Mouse (Mus musculus): ENCODE measurements at regions not wholly inside any gene's neighbourhood (a gene's known extent, or its start where the extent isn't known, plus 50 kb on each side); places are given as distances from the start of the nearest gene placed in this dataset.

DNA sequence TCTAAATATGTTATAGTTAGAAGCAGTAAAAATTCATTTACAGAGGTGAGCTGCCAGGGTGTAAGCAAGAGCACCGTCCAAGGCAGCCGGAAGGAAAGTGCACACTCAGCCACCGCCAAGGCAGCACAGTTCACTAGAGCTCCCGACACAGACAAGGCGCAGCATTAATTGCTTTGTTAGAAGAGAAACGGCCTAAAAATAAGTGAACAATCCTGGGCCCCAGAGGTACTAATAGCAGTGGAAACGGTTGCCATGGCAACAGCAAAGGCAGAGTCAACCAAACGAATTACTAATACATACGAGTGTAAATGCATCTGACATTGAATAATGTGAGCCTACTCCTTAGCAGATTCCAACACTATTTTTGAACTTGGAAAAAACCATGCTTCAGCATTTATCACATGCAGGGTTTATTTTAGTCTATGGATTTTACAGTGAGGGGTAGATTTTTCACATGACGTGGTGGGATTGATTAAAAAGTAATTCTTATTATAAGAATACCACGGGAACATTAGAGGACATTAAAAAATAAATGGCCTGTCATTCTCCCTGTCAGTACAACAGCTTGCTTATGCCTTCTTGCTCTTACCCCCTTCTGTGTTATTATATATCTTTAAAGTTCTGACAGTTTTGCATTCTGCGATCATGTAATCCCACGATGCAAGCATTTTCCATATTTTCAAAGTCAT, 62.5 kb downstream of the Cavin4 start:
- H3K4me2 ChIP-seq (replicated peaks) = no peak overlapping the region
- H3K36me3 ChIP-seq = no peaks in the 10 kb centered on the region
- H3K27me3 ChIP-seq = no peaks in the 10 kb centered on the region
- no peak for ATAC-seq (ENCODE audit: low FRiP score, low read depth)
- H3K4me3 ChIP-seq = no peak overlapping the region
- no peak overlapping the region for H3K27ac ChIP-seq
- H3K4me1 ChIP-seq = 0 out of 2 replicates have a peak, but pooled peaks cover 2% of the 10 kb centered on the region
- H3K9me3 ChIP-seq = no peaks in the 10 kb centered on the region
- no peak overlapping the region for H3K9ac ChIP-seq
- 57% methylated on average over 13 of the region's 13 CpGs for WGBS

DNA sequence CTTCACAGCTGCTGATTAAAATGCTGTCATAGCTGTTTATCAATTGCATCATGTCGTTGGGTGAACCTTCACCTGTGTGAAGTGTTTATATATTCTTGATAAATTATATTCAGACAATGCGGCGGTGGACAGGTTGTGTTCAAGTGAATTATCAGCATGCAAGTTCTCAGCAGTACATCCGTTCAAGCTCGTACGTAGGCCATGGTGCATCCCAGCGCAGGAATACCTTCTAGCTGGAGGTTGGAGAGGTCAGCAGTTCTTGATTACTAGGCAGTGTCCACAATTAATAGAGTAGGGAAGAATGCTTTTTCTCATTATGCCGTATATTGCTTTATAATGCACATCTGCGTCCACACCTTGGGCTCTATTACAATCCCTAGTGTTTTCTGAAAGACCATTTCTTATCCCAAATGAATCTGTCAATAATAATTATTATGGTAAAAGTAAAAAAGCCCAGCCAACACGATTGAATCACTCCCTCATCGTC, 63.1 kb downstream of the Cavin4 start:
- Histone ChIP-seq H3K4me1 (0 out of 2 replicates have a peak, but pooled peaks cover 2% of the 10 kb centered on the region), H3K4me2 (replicated peaks) (no peak overlapping the region), H3K36me3 (no peaks in the 10 kb centered on the region), H3K4me3 (no peak overlapping the region), H3K27me3 (no peaks in the 10 kb centered on the region), H3K9me3 (no peaks in the 10 kb centered on the region), H3K9ac (no peak overlapping the region), H3K27ac (no peak overlapping the region)
- 88% methylated on average over 11 of the region's 11 CpGs for WGBS
- ATAC-seq (ENCODE audit: low FRiP score, low read depth) = no peak

DNA sequence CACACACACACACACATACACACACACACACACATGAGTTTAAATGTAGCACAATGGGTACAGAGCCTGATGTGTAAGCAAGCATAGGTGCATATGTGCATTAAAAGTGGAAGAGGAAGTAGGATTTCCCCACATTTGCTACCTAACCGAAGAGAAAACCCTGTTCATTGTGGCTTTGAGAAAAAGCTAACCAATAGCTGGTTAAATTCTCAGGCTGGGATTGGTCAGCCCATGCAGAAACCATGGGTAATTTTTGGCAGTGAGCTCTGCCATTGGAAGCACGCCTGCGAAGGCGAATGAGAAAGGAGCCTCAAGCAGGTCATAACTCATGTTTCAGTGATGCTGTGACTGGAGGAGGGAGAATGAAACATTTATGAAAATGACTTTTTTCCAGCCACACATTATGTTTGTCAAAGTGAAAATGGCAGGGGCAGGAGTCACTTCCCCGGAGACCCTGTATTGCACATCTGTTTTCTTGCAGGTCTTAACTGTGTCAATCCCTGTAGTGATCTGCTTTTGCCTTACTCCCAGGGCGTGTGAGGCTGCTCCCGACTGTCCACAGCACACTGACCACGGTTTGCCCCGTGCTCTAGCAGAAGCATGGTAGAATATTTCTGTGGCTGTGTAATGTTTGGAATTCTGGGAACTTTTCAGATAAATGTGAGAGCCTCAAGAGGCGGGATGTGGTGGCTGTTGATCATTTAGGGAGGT, 71.7 kb downstream of the Cavin4 start:
- 52% methylated on average over 10 of the region's 10 CpGs for WGBS
- H3K4me2 ChIP-seq (replicated peaks) = peak overlapping the region; percentile 30; the same call in 1 of the 2 replicates

DNA sequence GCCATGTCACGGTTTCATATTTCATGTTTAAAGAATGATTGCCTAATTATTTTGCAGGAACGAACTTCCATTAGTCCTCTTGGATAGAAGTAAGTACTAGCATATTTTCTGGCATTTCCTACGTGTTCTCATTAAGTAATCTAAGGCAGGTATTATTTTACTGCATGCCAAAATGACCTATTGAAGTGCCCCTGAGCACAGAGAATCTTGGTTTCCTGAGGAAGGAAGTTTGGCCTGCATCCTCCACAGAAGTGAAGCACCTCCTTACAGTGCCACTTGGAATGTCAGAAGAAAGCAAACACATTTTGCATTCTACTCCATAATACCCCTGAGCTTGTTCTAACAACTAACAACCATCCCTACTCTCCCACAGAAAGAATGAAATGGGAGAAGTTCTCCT, 82.9 kb downstream of the Cavin4 start:
- no peak overlapping the region for H3K4me3 ChIP-seq
- no peak overlapping the region for H3K9ac ChIP-seq
- H3K4me2 ChIP-seq (replicated peaks) = no peak overlapping the region
- WGBS = 66% methylated on average over 3 of the region's 3 CpGs
- no peak for ATAC-seq (ENCODE audit: low FRiP score, low read depth)
- H3K27ac ChIP-seq = no peak overlapping the region
- H3K27me3 ChIP-seq = no peaks in the 10 kb centered on the region
- H3K36me3 ChIP-seq = no peaks in the 10 kb centered on the region
- H3K9me3 ChIP-seq = no peaks in the 10 kb centered on the region; the same call in 1 of the 2 replicates
- H3K4me1 ChIP-seq = no peaks in the 10 kb centered on the region

More for the DNA sequence above, 71.7 kb downstream of the Cavin4 start:
- no peaks in the 10 kb centered on the region for H3K36me3 ChIP-seq
- ATAC-seq (ENCODE audit: low FRiP score, low read depth) = peak; percentile 36; the same call in 1 of the 2 replicates
- no peaks in the 10 kb centered on the region for H3K9me3 ChIP-seq
- H3K9ac ChIP-seq = no peak overlapping the region
- H3K27ac ChIP-seq = no peak overlapping the region
- H3K27me3 ChIP-seq = no peaks in the 10 kb centered on the region
- H3K4me1 ChIP-seq = 0 out of 2 replicates have a peak, but pooled peaks cover 5% of the 10 kb centered on the region
- H3K4me3 ChIP-seq = no peak overlapping the region

DNA sequence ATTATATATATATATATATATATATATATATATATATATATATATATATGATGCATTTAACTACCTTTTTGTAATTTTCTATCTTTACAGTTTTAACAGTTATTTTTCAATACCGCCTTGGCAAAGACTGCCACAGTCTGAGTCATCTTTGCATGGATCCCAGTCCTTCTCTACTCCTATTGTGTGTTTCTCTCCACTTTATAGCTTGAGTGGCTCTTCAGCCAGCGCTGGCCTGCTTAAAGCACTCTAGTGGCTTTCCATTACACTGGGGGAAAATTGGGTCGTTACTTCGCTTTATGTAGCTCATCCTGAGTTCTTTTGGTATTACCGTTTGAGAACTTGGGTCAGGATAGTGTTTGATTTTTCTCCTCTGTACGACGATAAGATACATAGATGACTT, 86.3 kb downstream of the Cavin4 start:
- ATAC-seq (ENCODE audit: low FRiP score, low read depth) = no peak

DNA sequence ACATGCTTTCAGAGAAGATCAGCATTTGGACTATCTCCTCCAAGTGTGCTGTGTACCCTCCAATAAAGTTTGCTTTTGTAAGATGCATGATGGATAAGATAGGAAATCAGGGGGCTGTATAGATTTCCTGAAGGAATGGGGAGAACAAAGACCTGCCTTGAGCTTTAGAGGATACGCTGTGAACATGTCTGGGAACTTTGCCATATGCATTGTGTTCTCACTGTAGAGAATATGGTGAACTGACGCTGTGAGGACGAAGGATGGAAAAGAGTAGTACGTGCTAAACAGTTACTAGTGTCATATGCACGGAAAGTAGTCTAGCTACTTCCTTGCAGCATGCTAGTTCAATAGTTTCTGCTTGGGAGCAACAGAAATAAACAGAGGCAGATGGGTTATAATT, 86.8 kb downstream of the Cavin4 start:
- ATAC-seq (ENCODE audit: low FRiP score, low read depth) = no peak
- H3K4me2 ChIP-seq (replicated peaks) = no peak overlapping the region

More for the DNA sequence above, 86.3 kb downstream of the Cavin4 start:
- WGBS = 91% methylated on average over 7 of the region's 7 CpGs
- no peaks in the 10 kb centered on the region for H3K4me1 ChIP-seq
- no peaks in the 10 kb centered on the region for H3K27me3 ChIP-seq
- H3K9ac ChIP-seq = no peak overlapping the region
- no peak overlapping the region for H3K27ac ChIP-seq
- H3K36me3 ChIP-seq = no peaks in the 10 kb centered on the region
- H3K9me3 ChIP-seq = no peaks in the 10 kb centered on the region; the same call in 1 of the 2 replicates
- H3K4me3 ChIP-seq = no peak overlapping the region
- no peak overlapping the region for H3K4me2 ChIP-seq (replicated peaks)

DNA sequence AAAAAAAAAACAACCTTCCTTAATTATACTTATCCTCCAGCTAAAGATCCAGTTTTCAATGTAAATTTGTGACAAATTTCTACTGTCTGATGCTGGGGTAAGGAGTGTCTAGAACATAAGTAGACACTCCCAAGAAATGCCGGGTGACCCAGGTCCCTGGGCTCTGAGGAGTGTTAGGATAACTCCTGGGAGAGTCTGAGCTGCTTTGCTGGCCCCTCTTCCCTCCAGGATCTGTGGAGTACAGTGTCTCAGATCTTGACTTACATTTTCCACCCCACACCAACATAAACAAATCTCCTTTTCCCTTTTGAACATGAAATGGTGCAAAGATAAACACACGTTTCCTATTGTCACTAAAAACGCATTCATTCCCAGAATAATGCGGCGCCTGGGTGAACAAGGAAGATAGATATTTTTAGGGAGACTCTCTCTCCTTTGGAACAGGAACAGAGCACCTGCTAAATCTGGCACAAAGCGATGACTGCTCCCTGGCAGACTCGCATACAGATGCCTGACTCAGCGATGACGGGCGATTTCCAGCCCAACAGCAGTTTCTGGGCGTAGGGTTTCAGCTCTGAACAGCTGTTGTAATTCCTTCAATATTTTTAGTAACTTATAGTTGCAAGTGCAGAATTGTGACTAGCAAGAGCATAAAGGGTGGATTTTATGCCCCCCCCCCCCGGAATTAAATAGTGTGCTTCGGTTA, 91.3 kb downstream of the Cavin4 start:
- no peaks in the 10 kb centered on the region for H3K9me3 ChIP-seq
- no peak overlapping the region for H3K9ac ChIP-seq
- ATAC-seq (ENCODE audit: low FRiP score, low read depth) = peak; percentile 66; the same call in 1 of the 2 replicates
- WGBS = 69% methylated on average over 13 of the region's 13 CpGs
- no peak overlapping the region for H3K27ac ChIP-seq
- H3K27me3 ChIP-seq = no peaks in the 10 kb centered on the region
- H3K4me3 ChIP-seq = no peak overlapping the region
- H3K4me2 ChIP-seq (replicated peaks) = no peak overlapping the region
- H3K4me1 ChIP-seq = no peaks in the 10 kb centered on the region
- no peaks in the 10 kb centered on the region for H3K36me3 ChIP-seq

More for the DNA sequence above, 86.8 kb downstream of the Cavin4 start:
- 81% methylated on average over 5 of the region's 5 CpGs for WGBS
- H3K27ac ChIP-seq = no peak overlapping the region
- H3K27me3 ChIP-seq = no peaks in the 10 kb centered on the region
- H3K4me1 ChIP-seq = no peaks in the 10 kb centered on the region
- H3K4me3 ChIP-seq = no peak overlapping the region
- H3K9me3 ChIP-seq = no peaks in the 10 kb centered on the region; the same call in 1 of the 2 replicates
- H3K36me3 ChIP-seq = no peaks in the 10 kb centered on the region
- no peak overlapping the region for H3K9ac ChIP-seq

DNA sequence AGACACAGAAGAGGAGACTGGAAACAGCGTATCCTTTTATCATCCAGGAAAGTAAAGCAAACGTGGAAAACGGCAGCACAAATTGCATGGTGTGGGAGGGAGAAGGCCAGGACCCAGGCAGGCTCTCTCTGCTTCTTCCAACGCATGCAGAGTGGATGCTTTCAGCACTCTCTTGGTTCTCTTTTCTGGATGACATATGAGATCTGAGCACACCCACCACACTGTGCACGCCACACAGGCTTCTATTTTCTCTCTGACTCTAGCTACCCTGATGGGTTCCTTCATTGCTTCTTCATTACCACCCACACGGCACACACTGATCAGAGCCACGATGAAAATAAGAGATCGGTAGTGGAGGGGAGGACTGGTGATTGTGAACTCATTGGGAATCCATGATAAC, 97.3 kb downstream of the Cavin4 start:
- no peaks in the 10 kb centered on the region for H3K36me3 ChIP-seq
- no peak for ATAC-seq (ENCODE audit: low FRiP score, low read depth)
- H3K9me3 ChIP-seq = no peaks in the 10 kb centered on the region
- H3K27ac ChIP-seq = no peak overlapping the region
- no peaks in the 10 kb centered on the region for H3K27me3 ChIP-seq
- H3K9ac ChIP-seq = no peak overlapping the region
- no peaks in the 10 kb centered on the region for H3K4me1 ChIP-seq
- H3K4me3 ChIP-seq = no peak overlapping the region
- WGBS = 79% methylated on average over 8 of the region's 8 CpGs
- no peak overlapping the region for H3K4me2 ChIP-seq (replicated peaks)

DNA sequence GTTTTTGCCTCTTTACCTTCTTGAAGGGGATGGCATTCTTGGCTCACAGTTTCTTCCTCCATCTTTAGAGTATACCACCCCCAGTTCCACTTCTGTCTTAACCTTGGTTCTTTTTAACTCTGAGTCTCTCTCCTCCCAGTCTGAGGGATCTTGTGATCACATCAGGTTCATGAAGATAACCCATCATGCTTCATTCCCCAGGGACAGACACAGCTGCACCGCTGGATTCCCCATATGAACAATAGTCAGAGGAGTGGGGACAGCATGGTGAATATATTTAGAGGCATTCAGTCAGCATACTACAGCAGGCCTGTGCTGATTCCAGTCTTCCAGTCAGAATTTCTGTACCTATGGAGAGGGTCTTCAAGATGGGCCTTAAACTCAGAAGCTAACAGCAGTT, 103.1 kb downstream of the Cavin4 start:
- peaks cover 15% of the 10 kb centered on the region; the same call in 1 of the 2 replicates for H3K4me1 ChIP-seq
- 97% methylated on average over 1 of the region's 1 CpGs for WGBS
- H3K4me2 ChIP-seq (replicated peaks) = no peak overlapping the region
- no peak overlapping the region for H3K4me3 ChIP-seq
- no peak overlapping the region for H3K27ac ChIP-seq
- no peak overlapping the region for H3K9ac ChIP-seq
- no peaks in the 10 kb centered on the region for H3K27me3 ChIP-seq
- no peaks in the 10 kb centered on the region for H3K36me3 ChIP-seq
- ATAC-seq (ENCODE audit: low FRiP score, low read depth) = no peak
- no peaks in the 10 kb centered on the region for H3K9me3 ChIP-seq

DNA sequence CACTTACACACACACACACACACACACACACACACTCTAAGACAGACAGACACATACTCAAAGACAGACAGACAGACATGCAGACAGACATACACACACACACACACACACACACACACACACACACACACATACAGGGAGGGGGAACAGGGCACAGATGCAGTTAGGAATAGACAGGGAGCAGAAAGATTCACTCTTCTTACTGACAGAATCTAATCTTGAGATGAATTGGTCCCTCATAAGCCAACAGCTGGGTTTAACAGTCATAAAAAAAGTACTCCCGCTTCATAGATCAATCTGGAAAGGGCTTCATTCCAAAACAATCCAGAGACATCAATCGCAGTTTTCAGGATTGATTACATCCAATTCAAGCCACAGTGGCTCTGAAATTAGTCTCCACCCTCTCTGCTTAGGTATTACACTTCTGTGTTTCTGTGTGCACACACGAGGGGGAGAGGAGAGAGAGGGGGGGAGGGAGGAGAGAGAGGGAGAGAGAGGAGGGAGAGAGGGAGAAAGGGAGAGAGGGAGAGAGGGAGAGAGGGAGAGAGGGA, 107.2 kb downstream of the Cavin4 start:
- Histone ChIP-seq H3K9me3 (no peaks in the 10 kb centered on the region), H3K36me3 (no peaks in the 10 kb centered on the region), H3K9ac (no peak overlapping the region), H3K4me3 (no peak overlapping the region), H3K27me3 (peaks cover 12% of the 10 kb centered on the region; the same call in 1 of the 2 replicates), H3K27ac (no peak overlapping the region; the same call in 1 of the 2 replicates), H3K4me1 (peaks cover 15% of the 10 kb centered on the region; the same call in 1 of the 2 replicates), H3K4me2 (replicated peaks) (peak overlapping the region; percentile 51; the same call in 1 of the 2 replicates)
- WGBS = 24% methylated on average over 3 of the region's 3 CpGs
- ATAC-seq (ENCODE audit: low FRiP score, low read depth) = peak; percentile 9; the same call in 1 of the 2 replicates

DNA sequence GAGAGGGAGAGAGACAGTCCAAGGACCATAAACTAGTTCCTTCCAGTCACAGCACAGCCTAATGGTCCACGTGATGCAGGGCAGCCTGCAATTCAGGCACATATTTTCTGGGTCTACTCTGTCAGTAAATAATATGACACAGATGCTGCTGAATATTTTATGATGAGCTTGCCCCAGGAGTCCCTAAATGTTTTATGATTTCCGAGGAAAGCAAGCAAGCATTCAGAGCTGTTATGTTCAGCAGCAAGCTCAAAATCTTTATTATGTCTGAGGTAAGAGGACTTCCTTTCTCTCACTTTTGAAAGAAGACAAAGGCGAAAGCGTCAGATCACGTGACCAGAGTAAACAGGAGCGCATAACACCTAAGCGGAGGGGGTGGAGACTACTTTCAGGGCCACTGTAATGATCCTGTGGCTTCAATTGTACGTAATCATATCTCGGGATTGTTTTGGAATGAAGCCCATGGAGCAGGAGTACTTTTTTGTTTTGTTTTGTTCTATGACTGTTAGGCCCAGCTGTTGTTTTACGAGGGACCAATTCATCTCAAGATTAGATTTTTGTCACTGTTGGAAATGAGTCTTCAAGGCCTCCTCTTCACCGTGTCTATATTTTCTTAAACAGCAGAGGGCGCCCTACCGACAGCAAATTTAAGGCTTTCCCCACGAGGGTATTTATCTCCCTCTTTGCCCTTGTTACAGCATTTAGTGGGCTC, 107.8 kb downstream of the Cavin4 start:
- Histone ChIP-seq H3K27me3 (peaks cover 12% of the 10 kb centered on the region; the same call in 1 of the 2 replicates), H3K27ac (peak overlapping the region; percentile 65), H3K9ac (0 out of 2 replicates have a peak overlapping the region, but pooled peaks have one; percentile 19), H3K4me2 (replicated peaks) (peak overlapping the region; percentile 51), H3K9me3 (no peaks in the 10 kb centered on the region), H3K36me3 (no peaks in the 10 kb centered on the region), H3K4me1 (peaks cover 15% of the 10 kb centered on the region; the same call in 1 of the 2 replicates), H3K4me3 (peak overlapping the region; percentile 22)
- peak; percentile 92 for ATAC-seq (ENCODE audit: low FRiP score, low read depth)
- 18% methylated on average over 14 of the region's 14 CpGs for WGBS

All from limb, embryonic 13.5 days (tissue).